Mouse (Mus musculus) splenic B cell, adult 2 months (primary cell): ENCODE results near the gene Sim2.

ENCODE experiments used
- DNase-seq: peaks from one replicate; pipeline ENCODE4 v3.0.0-alpha.2; 2011; ENCODE audit warnings: low read depth, low spot score
- H3K27me3 ChIP-seq: 2 replicates; pipeline ENCODE4 v1.6.1; 2012; ENCODE audit warnings: mild to moderate bottlenecking, low read length, moderate library complexity, mixed read lengths; ENCODE audit not compliant: control insufficient read depth, poor library complexity, insufficient read depth, severe bottlenecking
- H3K36me3 ChIP-seq: 2 replicates; pipeline ENCODE4 v1.6.1; 2012; ENCODE audit warnings: mild to moderate bottlenecking, low read length, moderate library complexity, mixed read lengths; ENCODE audit not compliant: control insufficient read depth, poor library complexity, insufficient read depth, severe bottlenecking

The Sim2 gene

DNA sequence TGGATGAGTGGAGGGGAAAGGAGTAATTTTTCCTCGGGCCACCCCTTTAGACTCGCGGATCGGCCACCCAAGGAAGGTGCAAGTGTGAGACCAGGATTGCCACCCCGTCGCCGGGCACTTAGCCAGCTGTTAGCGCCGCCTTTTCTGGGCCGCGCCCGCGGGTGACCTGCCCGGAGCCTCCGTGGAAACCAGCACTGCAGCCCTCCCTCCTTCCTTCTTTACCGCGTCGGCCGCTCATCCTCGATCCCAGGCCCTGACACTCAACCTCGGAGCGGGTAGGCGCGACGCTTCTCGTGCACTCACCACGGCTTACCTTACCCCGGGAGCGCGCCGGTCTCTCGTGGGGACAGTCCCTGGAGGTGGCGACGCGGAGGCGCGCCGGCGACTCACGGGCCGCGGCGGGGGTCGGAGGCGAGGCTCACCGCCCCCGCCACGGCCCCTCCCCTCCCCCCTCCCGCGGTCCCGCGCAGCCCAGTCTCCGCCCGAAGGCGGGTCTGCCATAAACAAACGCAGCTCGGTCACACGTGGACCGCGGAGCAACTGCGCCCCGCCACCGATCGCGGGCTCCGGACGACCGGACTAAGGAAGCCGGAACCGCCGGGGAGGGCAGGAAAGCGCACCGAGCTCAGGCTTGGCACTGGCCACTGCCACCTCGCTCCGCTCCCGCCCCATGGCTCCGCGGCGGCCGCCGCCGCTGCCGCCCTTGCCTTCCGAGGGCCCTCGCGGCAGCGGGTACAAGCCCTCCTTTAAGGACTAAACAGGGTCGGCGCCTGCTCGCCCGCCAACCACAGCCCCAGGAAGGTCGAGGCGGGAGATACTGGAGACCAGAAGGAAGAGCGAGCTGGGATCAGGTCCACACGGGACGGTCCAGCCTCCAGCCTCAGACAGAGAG, at the start of gene Sim2:
Sim2 (plus strand) TSS at position 221 of the 892 bp plus-strand sequence.
- peak; percentile 20 for DNase-seq
- H3K27me3 ChIP-seq: peaks cover 3% of the 10 kb centered on the region
- H3K36me3 ChIP-seq: no peaks in the 10 kb centered on the region

DNA sequence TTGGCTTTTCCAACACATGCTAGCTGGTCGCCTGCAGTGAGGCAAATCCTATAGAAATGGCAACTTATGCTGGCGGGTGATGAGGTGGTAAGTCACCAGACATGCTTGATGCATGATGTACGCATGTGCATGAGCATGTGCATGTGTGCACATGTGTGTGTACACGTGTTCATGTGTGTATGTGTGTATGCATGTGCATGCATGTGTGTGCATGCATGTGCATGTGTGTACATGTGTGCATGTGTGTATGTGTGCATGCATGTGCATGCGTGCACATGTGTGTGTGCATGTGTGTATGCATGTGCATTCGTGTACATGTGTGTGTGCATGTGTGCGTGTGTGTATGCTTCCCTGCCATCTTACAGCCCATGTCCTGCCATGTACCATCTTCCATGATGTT, 47.5 kb upstream of the Sim2 start:
- H3K27me3 ChIP-seq: no peaks in the 10 kb centered on the region
- no peaks in the 10 kb centered on the region for H3K36me3 ChIP-seq
- DNase-seq: no peak

- no peaks in the 10 kb centered on the region for H3K27me3 ChIP-seq
- H3K36me3 ChIP-seq: no peaks in the 10 kb centered on the region
- DNase-seq: peak; percentile 77
These were observed 46.3 kb upstream of the Sim2 start for GRCm38 (mm10) chr16:94038272-94038985.

DNA sequence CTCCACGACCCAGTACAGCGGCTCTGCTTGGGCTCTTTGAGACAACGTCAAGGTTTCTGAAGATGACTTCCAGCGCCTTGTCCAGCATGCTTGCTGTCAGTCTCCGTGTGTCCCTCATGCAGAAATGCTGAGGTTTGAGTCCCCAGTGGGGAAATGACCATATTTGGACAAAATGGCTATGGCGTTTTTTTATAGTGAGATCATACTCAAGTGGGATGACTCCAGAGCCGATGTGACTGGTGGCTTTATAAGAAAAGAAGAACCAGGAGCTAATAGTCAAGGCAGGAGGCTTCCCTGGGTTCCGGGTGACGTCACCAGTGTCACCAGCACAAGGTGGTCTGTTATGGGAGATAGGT, 45.8 kb upstream of the Sim2 start:
- H3K36me3 ChIP-seq: no peaks in the 10 kb centered on the region
- H3K27me3 ChIP-seq: no peaks in the 10 kb centered on the region
- no peak for DNase-seq

- Histone ChIP-seq H3K36me3 (no peaks in the 10 kb centered on the region), H3K27me3 (no peaks in the 10 kb centered on the region)
- DNase-seq: no peak
These were observed 44.2 kb upstream of the Sim2 start for GRCm38 (mm10) chr16:94040485-94040884.

- Histone ChIP-seq H3K27me3 (no peaks in the 10 kb centered on the region), H3K36me3 (no peaks in the 10 kb centered on the region)
- DNase-seq: no peak
These were observed 43.5 kb upstream of the Sim2 start for GRCm38 (mm10) chr16:94041065-94041712.

DNA sequence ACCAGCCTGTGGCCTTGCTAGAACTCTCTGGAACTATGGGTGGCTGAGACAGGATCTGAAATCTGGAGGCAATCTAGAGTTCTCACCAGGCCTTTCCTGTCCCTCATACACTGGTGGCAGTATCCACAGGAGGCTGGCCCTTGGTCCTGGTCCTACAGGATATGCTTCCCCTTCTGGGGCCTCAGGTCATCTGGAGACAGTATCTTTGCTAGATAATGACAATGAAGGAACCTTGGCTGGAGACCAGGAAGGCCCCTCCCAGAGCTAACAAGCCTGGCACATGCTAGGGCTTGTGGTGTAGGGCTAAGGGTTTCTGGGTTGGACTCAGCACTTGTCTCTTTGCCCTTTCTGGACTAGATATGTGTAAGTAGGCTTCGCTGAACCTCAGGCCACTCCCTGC, 40.9 kb upstream of the Sim2 start:
- no peak for DNase-seq
- Histone ChIP-seq H3K36me3 (no peaks in the 10 kb centered on the region), H3K27me3 (no peaks in the 10 kb centered on the region)

DNA sequence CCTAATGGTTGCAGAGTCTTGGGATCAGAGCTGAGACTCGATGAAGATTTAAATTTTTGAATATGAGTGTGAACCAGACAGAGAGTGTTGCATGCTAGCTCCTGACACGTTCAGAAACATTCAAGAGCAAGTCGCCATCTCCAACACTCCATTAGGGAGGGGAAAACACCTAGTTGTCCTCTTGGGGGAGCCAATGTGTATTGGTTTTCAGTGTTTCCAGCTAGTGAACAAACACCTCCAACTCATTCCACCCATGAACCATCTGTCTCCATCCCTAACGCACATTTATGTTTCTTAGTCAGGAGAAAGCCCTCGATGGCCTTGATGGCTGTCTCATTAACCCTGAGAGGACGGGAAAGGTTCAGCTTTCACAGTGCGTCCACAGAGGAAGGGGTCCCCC, 39.7 kb upstream of the Sim2 start:
- H3K27me3 ChIP-seq: no peaks in the 10 kb centered on the region
- no peaks in the 10 kb centered on the region for H3K36me3 ChIP-seq
- no peak for DNase-seq

DNA sequence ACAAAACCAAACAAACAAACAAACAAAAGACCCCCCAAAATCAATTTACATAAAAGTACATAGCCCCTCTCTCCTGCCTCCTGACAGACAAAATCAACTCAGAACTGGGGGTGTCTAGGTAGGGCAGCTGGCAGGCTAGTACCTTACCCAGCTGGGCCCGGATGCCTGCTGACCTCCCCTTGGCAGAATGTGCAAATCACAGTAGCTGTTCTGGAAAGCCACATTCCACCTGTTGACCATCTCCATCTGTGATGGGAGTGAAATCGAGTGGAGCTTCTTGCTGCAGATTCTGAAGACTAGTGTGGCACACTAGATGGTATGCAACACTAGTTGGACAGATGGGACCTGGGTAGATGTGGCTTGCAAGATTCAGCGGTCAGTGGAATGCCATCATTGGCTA, 34.4 kb upstream of the Sim2 start:
- Histone ChIP-seq H3K36me3 (no peaks in the 10 kb centered on the region), H3K27me3 (no peaks in the 10 kb centered on the region)
- no peak for DNase-seq

- Histone ChIP-seq H3K36me3 (no peaks in the 10 kb centered on the region), H3K27me3 (no peaks in the 10 kb centered on the region)
- no peak for DNase-seq
These were observed 29.6 kb upstream of the Sim2 start for GRCm38 (mm10) chr16:94055176-94055575.

DNA sequence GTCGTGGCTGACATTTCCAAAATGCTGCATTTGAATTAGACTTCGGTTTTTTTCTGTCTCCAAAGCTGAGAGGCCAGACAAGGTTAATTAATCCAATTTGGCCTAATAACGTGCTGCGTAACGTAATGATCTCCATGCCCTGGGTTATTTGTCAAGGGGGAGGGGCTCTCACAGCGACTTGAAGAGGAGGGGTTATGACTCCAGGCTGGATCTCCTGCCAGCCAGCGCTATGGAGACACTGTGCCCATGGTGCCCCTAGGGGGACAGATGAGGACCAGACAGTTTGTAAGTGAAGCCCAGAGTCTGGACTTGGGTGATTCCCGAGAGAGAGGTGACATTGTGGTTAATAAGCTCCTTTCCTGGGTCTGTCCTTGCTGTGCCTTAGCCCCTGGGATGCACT, 29.2 kb upstream of the Sim2 start:
- Histone ChIP-seq H3K27me3 (no peaks in the 10 kb centered on the region), H3K36me3 (no peaks in the 10 kb centered on the region)
- no peak for DNase-seq

GRCm38 (mm10) chr16:94059820-94060219, 24.9 kb upstream of the Sim2 start:
- no peak for DNase-seq
- H3K27me3 ChIP-seq: no peaks in the 10 kb centered on the region
- no peaks in the 10 kb centered on the region for H3K36me3 ChIP-seq

DNA sequence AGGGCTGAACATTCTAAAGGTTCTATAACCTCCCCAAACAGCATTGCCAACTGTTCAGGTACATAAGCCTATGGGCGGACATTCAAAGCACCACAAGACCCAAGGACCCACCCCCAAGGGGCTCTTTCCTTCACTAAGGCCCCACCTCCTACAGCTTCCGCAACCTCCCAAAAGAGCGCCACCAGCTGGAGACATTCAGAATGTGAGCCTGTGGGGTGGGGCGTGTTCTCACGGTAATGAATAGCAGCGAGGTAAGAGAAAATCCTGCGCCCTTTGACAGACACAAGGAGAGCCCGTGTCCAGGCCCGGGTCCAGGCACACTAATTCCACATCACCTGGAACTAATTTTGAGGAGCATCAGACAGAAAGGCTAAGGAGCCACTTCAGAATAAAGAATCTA, 20.5 kb upstream of the Sim2 start:
- Histone ChIP-seq H3K36me3 (no peaks in the 10 kb centered on the region), H3K27me3 (no peaks in the 10 kb centered on the region)
- no peak for DNase-seq

DNA sequence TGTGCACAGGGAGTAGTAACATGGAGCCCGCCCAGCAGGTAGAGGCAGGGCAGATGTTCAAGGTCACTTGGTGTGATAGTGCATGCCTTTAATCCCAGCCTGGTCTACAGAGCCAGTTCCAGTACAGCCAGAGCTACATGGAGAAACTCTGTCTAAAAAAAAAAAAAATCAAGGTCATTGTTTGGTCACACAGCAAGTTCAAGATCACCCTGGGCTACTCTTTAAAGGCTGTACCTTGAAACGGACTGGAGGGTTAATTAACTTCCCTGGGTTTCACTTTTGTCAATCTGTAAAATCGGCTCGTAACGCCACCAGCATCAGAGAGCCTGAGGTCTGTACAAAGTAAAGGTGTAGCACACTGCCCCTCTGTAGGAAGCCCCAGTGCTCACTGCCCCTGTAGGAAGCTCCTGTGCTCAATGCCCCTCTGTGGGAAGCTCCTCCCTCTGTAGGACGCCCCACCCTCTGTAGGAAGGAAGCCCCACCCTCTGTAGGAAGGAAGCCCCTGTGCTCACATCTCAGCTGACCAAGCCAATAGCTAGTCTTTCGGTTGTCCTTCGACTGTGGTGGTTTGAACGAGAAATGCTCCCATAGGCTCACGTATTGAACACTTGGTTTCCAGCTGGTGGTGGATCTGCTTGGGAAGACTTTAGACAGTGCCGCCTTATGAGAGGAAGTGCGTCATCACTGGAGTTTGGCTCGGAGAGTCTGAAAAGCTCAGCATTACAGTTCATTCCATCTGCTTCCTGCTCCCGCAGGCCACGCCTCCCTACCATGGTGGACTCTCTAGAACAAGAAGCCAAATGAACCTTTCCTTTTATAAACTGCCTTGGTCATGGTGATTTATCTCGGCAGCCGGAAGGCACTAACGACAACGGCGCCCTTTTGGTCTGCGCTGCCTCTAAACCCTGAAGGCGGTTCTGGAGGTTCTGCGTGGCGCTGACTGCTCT, 18.7 kb upstream of the Sim2 start:
- peak; percentile 40 for DNase-seq
- no peaks in the 10 kb centered on the region for H3K36me3 ChIP-seq
- no peaks in the 10 kb centered on the region for H3K27me3 ChIP-seq
